Mouse (Mus musculus): Measurements from ENCODE around the gene Rdh1.
"Not testable (repeated sequence)": the region's sequence is repeated elsewhere in the genome, so short reads cannot be mapped to it uniquely, and the experiment has no call there.

The Rdh1 gene

DNA sequence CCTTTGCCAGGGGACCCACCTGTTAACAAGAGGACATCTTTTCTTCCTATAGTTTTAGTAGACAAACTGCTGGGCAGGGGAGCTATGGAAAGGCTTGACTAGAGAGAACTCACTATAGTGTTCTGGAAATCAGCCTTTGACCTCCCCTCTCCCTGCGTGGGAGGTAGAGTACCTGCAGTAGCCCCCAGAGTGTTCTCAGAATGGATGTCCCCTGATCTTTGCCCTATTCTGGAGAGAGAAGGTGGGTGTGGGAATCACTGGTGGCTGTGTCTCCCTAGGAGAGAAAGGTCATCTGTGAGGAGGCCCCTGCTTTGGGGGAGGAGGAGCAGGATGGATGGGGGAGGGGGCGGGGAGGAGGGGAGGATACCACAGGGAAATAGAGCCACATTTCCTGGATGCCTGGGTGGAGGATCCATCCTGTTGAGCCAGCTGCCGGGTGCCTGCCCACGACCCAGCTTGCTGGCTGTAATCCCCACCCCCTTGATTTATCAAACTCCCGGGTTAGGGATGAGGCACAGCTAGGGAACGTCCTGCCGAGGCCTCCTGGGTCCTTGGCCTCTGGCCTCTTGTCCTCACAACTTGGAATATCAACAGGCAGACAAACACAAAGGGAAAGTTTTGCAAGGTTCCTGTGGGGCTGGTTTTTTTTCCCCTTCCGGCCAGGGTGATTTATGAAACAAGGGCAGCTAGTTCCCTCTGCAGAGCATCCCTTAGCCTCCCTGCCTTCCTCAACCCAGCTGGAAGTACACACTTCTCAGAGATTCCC, 10.5 kb upstream of the Rdh1 start:
- no peak for DNase-seq (ENCODE audit: low spot score)

DNA sequence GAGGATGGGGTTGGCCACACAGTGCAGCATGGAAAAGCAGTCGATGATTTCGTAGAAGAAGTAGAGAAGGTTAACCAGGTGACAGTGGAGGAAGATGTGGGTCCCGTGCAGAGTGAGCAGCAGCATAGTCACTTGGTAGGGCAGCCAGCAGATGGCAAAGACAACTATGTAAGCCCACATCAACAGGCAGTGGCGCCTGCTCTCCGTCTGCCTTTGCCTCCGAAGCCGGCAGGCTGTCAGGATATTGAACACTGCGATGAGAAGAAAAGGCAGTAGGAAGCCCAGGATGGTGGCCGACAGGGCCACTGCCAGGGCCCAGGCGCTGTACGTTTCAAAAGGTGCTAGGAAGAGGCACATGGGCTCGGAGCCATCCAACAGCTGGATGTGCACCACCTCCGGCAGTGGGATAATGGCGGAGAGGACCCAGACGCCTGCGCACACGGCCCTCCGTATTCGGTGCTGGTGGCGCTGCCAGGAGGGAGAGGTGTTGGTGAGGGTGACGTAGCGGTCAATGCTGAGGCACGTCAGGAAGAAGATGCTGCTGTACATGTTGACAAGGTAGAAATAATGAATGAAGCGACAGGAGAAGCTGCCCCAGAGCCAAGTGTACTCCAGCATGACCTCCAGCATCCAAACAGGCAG, 9.3 kb upstream of the Rdh1 start:
- DNase-seq (ENCODE audit: low spot score) = no peak

DNA sequence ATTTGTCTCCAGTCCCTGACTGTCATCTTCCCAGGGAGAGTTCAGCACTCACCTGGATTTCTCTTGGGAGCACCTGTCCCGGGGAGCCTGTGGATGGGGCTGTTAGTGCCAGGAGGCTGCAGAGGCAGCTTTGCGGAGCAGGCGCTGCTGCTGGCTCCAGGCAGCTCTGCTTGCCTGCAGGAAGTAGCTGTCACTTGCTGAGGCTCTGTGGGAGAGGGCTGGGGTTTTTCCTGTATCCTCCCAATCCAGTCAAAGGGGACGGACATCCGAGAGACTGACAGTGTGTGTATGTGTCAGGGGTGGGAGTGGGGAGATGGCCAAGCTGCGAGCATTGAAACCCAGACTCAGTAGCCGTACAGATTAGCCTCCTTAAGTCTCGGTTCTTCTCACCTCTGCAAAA, 8.0 kb upstream of the Rdh1 start, which contains the start of gene Gpr182:
Gene Gpr182, minus strand, starts transcription at position 185 of the 400 bp plus-strand sequence.
- no peak for DNase-seq (ENCODE audit: low spot score)

DNA sequence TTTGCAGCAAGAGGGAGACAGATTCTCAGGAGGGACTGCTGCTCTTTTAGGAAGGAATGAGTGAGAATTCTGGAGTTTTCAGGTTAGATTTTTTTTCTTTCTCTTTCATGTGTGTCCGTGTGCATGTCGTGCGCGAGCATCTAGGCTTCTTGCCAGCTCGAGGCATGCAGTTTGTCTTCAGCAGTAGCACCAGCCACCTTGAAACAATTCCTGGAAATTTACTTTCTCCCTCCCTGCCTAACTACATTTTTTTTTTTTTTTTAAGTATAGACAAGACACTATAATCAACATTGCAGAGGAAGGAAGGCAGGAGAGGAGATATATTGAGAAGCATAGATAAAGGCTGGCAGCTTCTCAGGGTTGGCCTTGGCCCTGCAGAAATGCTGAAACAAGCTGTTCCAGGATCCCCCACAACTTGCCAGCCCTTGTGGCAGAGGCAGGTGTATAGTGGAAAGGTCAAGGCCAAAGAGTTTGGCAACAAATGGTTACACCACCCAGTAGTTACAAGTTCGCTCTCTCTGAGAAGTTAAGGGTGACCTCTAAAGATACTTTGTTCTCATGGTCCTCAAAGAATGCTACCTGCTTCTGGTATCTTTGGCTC, 4.9 kb upstream of the Rdh1 start:
- DNase-seq (ENCODE audit: low spot score) = no peak

DNA sequence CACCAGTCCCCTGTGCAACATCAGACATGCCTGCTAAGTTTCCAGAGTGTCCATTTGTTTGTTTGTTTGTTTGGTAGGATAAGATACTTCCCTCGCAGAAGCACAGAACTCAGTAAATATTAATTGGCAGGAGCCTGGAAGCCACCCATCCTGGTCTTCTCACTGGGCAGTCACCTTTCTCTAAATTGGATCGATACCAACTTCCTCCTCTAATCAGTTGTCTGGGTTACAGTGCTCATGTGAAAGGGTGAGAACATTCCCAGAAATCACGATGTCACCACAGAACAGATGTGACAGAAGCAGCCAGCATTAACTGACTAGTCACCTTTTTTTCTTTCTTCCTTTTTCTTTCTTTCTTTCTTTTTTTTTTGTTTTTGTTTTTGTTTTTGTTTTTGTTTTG, 4.3 kb upstream of the Rdh1 start:
- no peak for DNase-seq (ENCODE audit: low spot score)

DNA sequence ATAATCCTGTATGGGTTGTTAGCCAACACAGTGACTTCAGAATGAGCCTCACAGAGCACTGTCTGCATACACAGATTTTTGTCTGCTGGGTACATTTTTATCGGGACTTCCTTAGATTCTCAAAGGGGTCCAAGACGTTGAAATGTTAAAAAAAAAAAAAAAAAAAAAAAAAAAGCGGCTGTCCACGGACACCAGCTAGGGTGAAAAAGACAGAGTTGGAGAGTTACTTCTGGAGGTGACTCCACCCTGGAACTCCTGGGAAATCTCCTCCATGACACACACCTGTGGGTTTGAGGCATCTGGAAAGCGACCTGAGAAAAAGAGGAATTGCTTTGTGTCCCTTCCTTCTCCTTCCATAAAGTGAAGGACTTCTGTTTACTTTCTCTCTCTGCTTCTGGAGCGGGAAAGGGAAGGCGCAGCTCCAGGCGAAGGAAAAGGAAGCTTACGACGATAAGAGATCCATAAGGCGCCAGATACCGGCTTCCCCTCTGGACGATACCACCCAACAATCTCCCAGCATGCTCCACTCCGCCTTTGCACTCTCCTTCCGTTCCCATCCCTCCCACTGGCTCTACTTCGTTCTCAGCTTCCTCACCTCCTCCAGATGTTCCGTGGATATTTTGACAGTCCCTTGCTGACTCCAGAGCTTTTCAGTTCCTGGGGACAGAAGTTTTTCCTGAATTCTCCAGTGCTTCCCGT, 3.6 kb upstream of the Rdh1 start:
- no peak for DNase-seq (ENCODE audit: low spot score)

DNA sequence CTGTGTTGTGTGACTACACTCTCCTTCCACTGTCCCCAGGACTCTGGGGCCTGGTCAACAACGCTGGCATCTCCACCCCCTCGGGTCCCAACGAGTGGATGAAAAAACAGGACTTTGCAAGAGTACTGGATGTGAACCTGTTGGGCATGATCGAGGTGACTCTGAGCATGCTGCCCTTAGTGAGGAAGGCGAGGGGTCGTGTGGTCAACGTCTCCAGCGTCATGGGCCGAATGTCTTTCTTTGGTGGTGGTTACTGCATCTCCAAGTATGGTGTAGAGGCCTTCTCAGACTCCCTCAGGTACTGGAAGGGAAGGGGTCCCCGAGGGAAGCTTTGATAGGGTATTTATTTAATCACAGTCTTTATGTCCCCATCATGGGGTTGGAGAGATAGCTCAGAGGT, 3.4 kb downstream of the Rdh1 start:
- not testable (repeated sequence) for DNase-seq (ENCODE audit: low spot score)

DNA sequence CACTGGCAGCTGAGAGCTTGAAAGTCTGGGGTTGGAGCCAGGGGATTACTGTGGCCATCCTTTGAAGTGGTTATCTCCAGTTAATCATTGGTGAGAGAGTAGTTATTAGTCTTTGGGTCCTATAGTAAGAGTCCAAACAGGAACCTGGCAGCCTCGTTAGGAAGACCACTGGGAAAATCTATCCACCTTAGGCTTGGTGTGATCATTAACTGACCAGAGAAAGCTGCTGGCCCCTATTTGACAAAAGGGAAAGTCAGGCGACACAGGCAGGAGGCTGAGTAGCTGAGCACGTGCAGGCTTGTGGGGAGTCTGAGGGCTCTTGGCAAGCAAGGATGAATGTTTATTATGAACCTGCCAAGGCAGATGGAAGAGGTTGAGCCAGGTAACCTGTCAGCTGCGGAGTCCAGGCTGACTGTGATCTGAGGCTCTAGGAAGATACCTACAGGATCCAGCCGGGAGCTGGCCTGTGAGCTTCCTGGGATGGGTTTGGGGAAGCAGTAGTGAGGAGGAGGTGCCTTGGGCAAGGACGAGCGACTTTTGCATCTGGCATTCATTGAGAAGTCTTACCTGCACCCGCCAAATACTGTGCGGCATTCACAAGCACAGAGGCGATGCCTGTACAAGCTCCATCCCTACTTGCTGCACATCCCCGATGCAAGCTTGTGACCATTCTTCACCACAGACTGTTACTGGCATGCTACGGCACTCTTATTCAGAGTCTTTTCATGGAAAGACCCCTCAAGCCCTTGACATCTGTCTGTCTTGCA, 4.6 kb downstream of the Rdh1 start:
- no peak for DNase-seq (ENCODE audit: low spot score)

DNA sequence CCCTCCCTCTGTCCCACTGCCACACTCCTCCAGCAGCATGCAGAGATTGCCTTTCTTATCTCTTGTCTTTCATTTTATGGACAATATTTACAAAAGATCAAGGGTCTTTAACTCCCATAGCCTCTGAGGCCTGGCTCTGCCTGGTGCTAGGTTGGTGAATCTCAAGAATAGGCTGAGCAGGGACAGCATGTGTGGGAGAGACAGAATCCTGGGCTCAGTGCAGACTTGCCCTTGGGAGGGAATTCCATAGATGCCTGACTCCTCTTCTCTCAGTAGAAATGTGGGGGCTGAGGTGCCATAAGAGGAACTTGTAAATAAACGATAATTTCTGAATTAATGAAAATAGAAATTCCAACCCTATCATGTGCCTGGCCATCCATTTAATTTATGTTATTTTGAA, 7.0 kb downstream of the Rdh1 start:
- DNase-seq (ENCODE audit: low spot score) = no peak

DNA sequence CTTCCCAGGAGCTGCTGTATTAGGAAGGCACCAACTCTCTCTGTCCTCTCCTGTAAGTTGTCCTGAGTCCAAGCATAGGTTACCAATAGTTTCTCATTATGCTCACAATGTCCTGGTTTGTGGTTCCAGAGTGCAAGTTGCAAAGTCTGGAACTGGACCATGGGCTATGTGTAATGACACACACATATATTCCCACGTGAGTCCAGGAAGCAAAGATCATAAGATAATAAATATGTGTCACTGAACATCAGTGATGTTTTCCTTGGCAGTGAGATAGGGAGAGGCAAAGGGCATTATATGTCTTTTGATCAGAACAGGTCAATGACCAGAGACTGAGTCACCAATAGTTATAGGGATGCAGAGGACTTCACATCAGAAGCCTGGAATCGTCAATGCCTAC, 16.5 kb downstream of the Rdh1 start, which contains the start of gene Rdh9:
Gene Rdh9, plus strand, starts transcription at position 376 of the 400 bp plus-strand sequence.
- no peak for DNase-seq (ENCODE audit: low spot score)

DNA sequence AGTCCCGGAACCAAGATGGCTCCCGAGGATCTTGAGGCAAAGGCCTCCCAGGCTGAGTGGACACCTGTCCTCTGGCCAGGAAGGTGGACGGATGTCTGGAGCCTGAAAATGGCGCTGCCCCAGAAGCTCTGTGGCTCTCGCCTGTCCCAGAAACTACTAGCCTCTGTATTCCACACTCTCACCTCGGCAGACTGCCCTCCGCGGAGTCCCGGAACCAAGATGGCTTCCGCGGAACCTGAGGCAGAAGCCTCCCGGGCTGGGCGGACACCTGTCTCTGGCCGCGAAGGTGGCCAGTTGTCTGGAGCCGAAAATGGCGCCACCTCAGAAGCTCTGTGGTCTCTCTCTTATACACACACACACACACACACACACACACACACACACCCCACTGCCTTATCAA, 22.8 kb downstream of the Rdh1 start:
- not testable (repeated sequence) for DNase-seq (ENCODE audit: low spot score)

DNA sequence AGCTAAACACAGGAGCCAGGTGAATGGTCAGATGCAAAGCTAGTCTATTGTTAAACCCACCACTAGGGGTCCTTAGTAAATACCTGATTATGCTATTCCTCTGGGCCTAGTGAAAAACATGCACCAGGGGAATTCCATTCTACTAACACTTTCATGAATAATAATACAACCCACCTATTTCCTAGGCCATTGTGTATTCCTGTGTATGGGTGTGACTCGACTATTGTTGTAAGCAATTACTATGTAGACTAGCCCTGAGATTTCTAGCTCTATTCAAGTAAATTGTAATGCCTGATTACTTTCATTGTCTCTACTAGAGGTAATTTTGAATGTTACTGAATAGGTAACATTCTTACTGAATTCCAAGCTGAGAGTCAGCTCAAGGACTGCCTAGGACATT, 25.9 kb downstream of the Rdh1 start:
- DNase-seq (ENCODE audit: low spot score) = not testable (repeated sequence)

DNA sequence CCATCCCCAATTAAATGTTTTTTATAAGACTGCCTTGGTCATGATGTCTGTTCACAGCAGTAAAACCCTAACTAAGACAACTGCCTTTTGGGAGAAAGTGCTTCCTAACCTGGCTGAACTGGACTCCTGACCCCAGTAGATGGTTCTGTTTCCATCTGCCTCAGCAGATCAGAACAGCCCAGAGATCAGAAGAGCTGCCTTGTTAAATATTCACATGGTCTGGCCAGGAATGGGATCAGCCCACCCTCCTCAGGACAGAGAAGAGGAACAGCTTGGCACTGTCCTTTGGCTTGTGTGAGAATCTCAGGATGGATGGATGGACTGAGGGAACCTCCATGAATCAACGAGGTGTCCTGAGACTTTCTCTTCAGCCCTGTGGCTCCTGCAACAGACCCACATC, 39.8 kb downstream of the Rdh1 start:
- DNase-seq (ENCODE audit: low spot score) = no peak

DNA sequence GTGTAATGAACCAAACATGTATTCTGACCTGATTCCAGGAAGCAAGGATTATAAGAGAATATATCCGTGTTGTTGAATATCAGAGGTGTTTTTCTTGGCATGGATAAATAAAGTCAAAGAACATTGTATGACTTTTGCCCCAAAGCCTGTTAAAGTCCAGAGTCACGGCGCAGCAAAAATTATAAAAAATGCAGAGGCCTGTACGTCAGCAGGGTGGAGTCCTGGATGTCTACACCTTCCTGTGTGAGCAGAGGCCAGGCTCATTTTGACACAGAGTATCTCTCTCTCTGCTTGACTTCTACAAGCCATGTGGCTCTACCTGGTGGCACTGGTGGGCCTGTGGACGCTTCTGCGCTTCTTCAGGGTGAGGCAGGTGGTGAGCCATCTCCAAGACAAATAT, 41.4 kb downstream of the Rdh1 start, which contains the start of gene Rdh16:
Gene Rdh16, plus strand, starts transcription at position 262 of the 400 bp plus-strand sequence.
- no peak for DNase-seq (ENCODE audit: low spot score)

DNA sequence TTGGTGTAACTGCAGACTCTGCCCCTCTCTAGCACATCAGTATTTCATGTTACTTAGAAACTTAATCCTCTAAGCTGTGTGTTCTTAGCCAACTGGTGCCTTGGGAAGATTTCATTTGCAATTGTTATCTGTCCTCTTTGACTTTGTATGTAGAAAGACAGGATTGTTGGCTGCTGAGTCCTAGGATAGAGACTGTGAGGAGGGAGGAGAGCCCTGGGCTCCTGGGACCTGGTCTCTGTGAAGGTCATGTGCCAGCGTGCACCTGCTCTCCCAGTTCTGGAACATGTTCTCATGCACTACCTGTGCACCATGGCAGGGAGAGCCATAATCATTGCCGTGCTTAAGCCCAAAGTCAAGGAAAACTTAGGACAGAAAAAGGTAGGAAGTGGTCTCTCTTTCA, 42.1 kb downstream of the Rdh1 start:
- DNase-seq (ENCODE audit: low spot score) = no peak

DNA sequence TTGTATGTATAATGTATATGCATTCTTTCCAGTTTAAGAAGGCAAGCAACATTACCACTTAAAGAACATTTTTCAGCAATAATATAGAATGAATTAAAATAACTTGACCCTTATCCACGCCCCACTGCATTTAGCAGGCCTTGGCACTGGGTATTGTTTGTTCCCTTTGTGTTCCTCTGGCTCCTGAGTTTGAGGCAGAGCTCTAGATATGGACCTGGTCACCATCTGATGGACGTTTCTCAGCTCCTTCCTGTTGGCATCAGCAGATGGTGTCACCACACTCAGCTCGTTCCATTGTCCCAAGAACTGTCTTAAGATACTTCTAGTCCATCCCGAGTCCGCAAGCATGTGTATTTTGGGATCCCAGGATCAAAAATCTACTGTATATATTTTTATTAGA, 42.7 kb downstream of the Rdh1 start:
- DNase-seq (ENCODE audit: low spot score) = no peak

DNA sequence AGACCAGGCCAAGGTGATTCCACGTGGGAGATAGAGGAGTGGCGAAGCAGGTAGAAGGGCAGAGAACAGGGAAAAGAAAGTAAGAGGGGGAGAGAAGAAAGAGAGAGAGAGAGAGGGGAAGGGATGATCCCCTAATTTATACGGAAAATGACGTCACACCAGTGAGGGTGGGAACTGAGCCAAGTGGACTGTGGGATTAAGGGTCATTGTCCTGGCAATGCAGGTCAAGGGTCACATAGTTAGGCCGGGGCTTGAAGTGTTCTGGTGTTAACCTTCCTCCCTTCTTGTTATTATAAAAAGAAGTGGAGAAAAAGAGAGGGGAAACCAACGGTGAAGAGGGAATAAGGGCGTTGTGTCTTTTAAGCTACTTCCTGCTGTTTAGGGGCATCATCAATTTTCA, 44.9 kb downstream of the Rdh1 start:
- no peak for DNase-seq (ENCODE audit: low spot score)

DNA sequence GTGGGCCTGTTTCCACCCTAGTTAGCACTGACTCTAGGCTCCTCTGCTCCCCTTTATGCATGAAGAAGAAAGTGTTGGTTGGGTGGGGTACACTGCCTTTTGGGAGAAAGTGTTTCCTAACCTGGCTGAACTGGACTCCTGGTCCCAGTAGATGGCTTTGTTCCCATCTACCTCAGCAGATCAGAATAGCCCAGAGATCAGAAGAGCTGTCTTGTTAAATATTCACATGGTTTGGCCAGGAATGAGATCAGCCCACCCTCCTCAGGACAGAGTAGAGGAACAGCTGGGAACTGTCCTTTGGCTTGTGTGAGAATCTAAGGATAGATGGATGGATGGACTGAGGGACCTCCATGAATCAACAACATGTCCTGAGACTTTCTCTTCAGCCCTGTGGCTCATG, 56.4 kb downstream of the Rdh1 start:
- DNase-seq (ENCODE audit: low spot score) = no peak

DNA sequence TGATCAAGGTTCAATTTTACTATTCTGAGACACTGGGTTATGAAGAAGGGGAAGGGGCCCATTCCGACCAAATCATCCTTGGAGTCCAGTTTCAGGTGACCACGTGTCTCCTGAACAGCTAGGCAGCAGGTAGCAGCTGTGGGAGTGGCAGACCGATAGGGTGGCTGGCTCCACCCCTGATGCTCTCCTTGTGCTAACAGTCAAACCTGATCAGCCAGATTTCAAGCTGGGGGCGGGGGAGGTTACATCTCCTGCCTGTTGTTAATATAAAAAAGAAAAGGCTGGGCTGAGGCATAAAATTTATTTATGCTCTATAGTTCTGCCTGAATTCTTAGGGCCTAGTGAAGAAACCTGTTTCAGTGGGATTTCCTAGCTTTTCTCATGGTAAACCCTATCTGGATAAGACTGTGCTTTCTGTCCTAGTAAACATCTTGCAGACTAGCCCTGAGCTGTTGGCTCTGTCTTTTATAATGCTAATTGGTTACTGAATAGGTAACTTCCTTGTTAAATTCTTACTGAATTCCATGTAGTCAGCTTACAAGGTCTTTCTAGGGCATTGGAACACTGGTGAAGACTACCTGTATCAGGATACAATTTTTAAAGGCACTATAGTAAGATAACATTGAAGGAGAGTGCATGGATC, 57.9 kb downstream of the Rdh1 start:
- DNase-seq (ENCODE audit: low spot score) = not testable (repeated sequence)
